Mouse (Mus musculus) spleen, adult 12 weeks (tissue): Measurements from ENCODE around the gene D230025D16Rik.
A peak's percentile ranks its signal among the peaks of the same experiment; 100 is the strongest.
"Not testable (repeated sequence)": the region's sequence is repeated elsewhere in the genome, so short reads cannot be mapped to it uniquely, and the experiment has no call there.

Experiments
- DNase-seq: peaks from one replicate; pipeline ENCODE4 v3.0.0; 2022; ENCODE audit warnings: low spot score

D230025D16Rik gene

GRCm38 (mm10) chr8:105268342-105269074, 43.6 kb downstream of the D230025D16Rik start:
- DNase-seq, result no peak

GRCm38 (mm10) chr8:105269075-105269458, 44.1 kb downstream of the D230025D16Rik start:
- DNase-seq, result no peak

GRCm38 (mm10) chr8:105269461-105269947, 44.6 kb downstream of the D230025D16Rik start, which contains the start of gene Hsf4:
Hsf4 (plus strand) TSS chr8:105269801.
- DNase-seq, result no peak

GRCm38 (mm10) chr8:105270101-105270915, 45.4 kb downstream of the D230025D16Rik start:
- no peak for DNase-seq

- DNase-seq, result no peak
Measured at GRCm38 (mm10) chr8:105270916-105271186, 45.9 kb downstream of the D230025D16Rik start.

GRCm38 (mm10) chr8:105275387-105275786, 50.4 kb downstream of the D230025D16Rik start:
- DNase-seq, result no peak

GRCm38 (mm10) chr8:105275840-105276239, 50.9 kb downstream of the D230025D16Rik start, which contains the start of gene Nol3:
Nol3 (plus strand) TSS chr8:105276140.
- no peak for DNase-seq

GRCm38 (mm10) chr8:105276292-105277120, 51.6 kb downstream of the D230025D16Rik start:
- DNase-seq, result no peak

- peak; percentile 58 for DNase-seq
Measured at GRCm38 (mm10) chr8:105278911-105279334, 54.0 kb downstream of the D230025D16Rik start.

- no peak for DNase-seq
Measured at GRCm38 (mm10) chr8:105280567-105280966, 55.6 kb downstream of the D230025D16Rik start.

GRCm38 (mm10) chr8:105281821-105282220, 56.9 kb downstream of the D230025D16Rik start:
- no peak for DNase-seq

GRCm38 (mm10) chr8:105282239-105282638, 57.3 kb downstream of the D230025D16Rik start:
- no peak for DNase-seq

GRCm38 (mm10) chr8:105283074-105283473, 58.1 kb downstream of the D230025D16Rik start:
- DNase-seq, result no peak

GRCm38 (mm10) chr8:105285514-105285913, 60.6 kb downstream of the D230025D16Rik start:
- no peak for DNase-seq

GRCm38 (mm10) chr8:105286907-105287306, 62.0 kb downstream of the D230025D16Rik start:
- DNase-seq, result no peak

- DNase-seq, result no peak
Measured at GRCm38 (mm10) chr8:105288231-105288630, 63.3 kb downstream of the D230025D16Rik start.

- DNase-seq, result peak; percentile 85
Measured at GRCm38 (mm10) chr8:105288958-105289732, 64.2 kb downstream of the D230025D16Rik start.

GRCm38 (mm10) chr8:105289805-105290460, 65.0 kb downstream of the D230025D16Rik start, which contains the start of gene 4931428F04Rik:
4931428F04Rik (minus strand) TSS chr8:105289864.
- DNase-seq, result no peak

- DNase-seq, result peak; percentile 80
Measured at GRCm38 (mm10) chr8:105290554-105291314, 65.8 kb downstream of the D230025D16Rik start.

- DNase-seq, result not testable (repeated sequence)
Measured at GRCm38 (mm10) chr8:105291364-105291763, 66.4 kb downstream of the D230025D16Rik start.
